Mouse (Mus musculus) testis, adult 2 months (tissue): ENCODE results near the gene Npff. TPM values are rescaled to one million over a fixed set of nuclear protein-coding genes. Genes with fewer than 3 reads are reported as not detected.

Experiments
- H3K27ac ChIP-seq: fragments of 200-500 bp; 2 replicates; pipeline ENCODE4 v1.5.1; 2012; ENCODE audit warnings: low read depth, low read length; ENCODE audit not compliant: control insufficient read depth, insufficient read depth
- H3K27me3 ChIP-seq: fragments of 200-500 bp; 2 replicates; pipeline ENCODE4 v1.6.1; 2012; ENCODE audit warnings: mild to moderate bottlenecking, low read length, moderate library complexity; ENCODE audit not compliant: control insufficient read depth, insufficient read depth
- H3K36me3 ChIP-seq: fragments of 200-500 bp; 2 replicates; pipeline ENCODE4 v1.6.1; 2012; ENCODE audit warnings: mild to moderate bottlenecking, low read length; ENCODE audit not compliant: control insufficient read depth, insufficient read depth
- H3K4me1 ChIP-seq: fragments of 200-500 bp; 2 replicates; pipeline ENCODE4 v1.6.1; 2012; ENCODE audit warnings: low read length; ENCODE audit not compliant: control insufficient read depth, insufficient read depth
- H3K4me3 ChIP-seq: fragments of 200-500 bp; 2 replicates; pipeline ENCODE4 v1.5.1; 2012; ENCODE audit warnings: low read depth, mild to moderate bottlenecking, low read length, moderate library complexity, mixed read lengths; ENCODE audit not compliant: control insufficient read depth
- CTCF ChIP-seq: fragments of 200-500 bp; IDR thresholded peaks from 2 replicates; pipeline ENCODE4 v1.5.1; 2012; ENCODE audit warnings: low read depth, mild to moderate bottlenecking, inconsistent platforms, low read length, moderate library complexity; ENCODE audit not compliant: control insufficient read depth, insufficient read depth, insufficient replicate concordance
- POLR2A ChIP-seq: fragments of 200-500 bp; IDR thresholded peaks from 2 replicates; pipeline ENCODE4 v1.6.1; 2012; ENCODE audit warnings: low read depth, mild to moderate bottlenecking, inconsistent platforms, low read length, moderate library complexity; ENCODE audit not compliant: control insufficient read depth
- polyA plus RNA-seq: library from polyadenylated mRNA; depleted of rRNA; stranded (reverse); fragments of >200 nt; gene quantifications from 2 replicates; pipeline ENCODE4 v1.2.3, GENCODE M21; 2012; rRNA removed

Gene Npff
- 0.67 and 0.77 TPM in 2 replicates for polyA plus RNA-seq

GRCm38 (mm10) chr15:102524892-102525485 is at the start of gene Npff:
TSS of gene Npff (minus strand) at chr15:102524942.
- Histone ChIP-seq H3K36me3 (no peaks in the 10 kb centered on the region; the same call in 1 of the 2 replicates), H3K4me1 (no peaks in the 10 kb centered on the region), H3K4me3 (no peak within 1 kb of the TSS), H3K27ac (no peak within 1 kb of the TSS), H3K27me3 (no peaks in the 10 kb centered on the region)
- TF ChIP-seq CTCF, result peak; percentile 82
- TF ChIP-seq POLR2A, result no peak

GRCm38 (mm10) chr15:102572081-102572480 is 47.3 kb upstream of the Npff start:
- Histone ChIP-seq H3K36me3 (no peaks in the 10 kb centered on the region), H3K27ac (no peak overlapping the region), H3K4me1 (no peaks in the 10 kb centered on the region), H3K27me3 (no peaks in the 10 kb centered on the region), H3K4me3 (no peak overlapping the region)
- no peak for TF ChIP-seq POLR2A
- TF ChIP-seq CTCF, result no peak

GRCm38 (mm10) chr15:102567849-102568248 is 43.1 kb upstream of the Npff start:
- TF ChIP-seq POLR2A (no peak), CTCF (no peak)
- no peak overlapping the region for H3K27ac ChIP-seq

GRCm38 (mm10) chr15:102563681-102564080 is 38.9 kb upstream of the Npff start:
- H3K4me3 ChIP-seq, result no peak overlapping the region
- no peaks in the 10 kb centered on the region for H3K36me3 ChIP-seq
- H3K4me1 ChIP-seq, result no peaks in the 10 kb centered on the region
- TF ChIP-seq POLR2A (no peak), CTCF (no peak)
- no peak overlapping the region for H3K27ac ChIP-seq
- H3K27me3 ChIP-seq, result no peaks in the 10 kb centered on the region

More at GRCm38 (mm10) chr15:102567849-102568248, 43.1 kb upstream of the Npff start:
- H3K36me3 ChIP-seq, result no peaks in the 10 kb centered on the region
- H3K27me3 ChIP-seq, result no peaks in the 10 kb centered on the region
- H3K4me1 ChIP-seq, result no peaks in the 10 kb centered on the region
- H3K4me3 ChIP-seq, result no peak overlapping the region

- H3K36me3 ChIP-seq, result no peaks in the 10 kb centered on the region
- TF ChIP-seq POLR2A (no peak), CTCF (no peak)
These were observed 38.3 kb upstream of the Npff start for GRCm38 (mm10) chr15:102563061-102563460.

GRCm38 (mm10) chr15:102562491-102562890 is 37.7 kb upstream of the Npff start:
- Histone ChIP-seq H3K27ac (no peak overlapping the region), H3K4me1 (no peaks in the 10 kb centered on the region), H3K36me3 (no peaks in the 10 kb centered on the region), H3K4me3 (no peak overlapping the region), H3K27me3 (no peaks in the 10 kb centered on the region)
- TF ChIP-seq CTCF (no peak), POLR2A (no peak)

More at GRCm38 (mm10) chr15:102563061-102563460, 38.3 kb upstream of the Npff start:
- H3K27me3 ChIP-seq, result no peaks in the 10 kb centered on the region
- no peak overlapping the region for H3K27ac ChIP-seq
- H3K4me1 ChIP-seq, result no peaks in the 10 kb centered on the region
- H3K4me3 ChIP-seq, result no peak overlapping the region

- Histone ChIP-seq H3K4me1 (no peaks in the 10 kb centered on the region), H3K36me3 (peaks cover 1% of the 10 kb centered on the region; the same call in 1 of the 2 replicates), H3K27ac (no peak overlapping the region), H3K27me3 (no peaks in the 10 kb centered on the region), H3K4me3 (no peak overlapping the region)
- TF ChIP-seq CTCF (no peak), POLR2A (no peak)
These were observed 32.8 kb upstream of the Npff start for GRCm38 (mm10) chr15:102557580-102557979.
